Mouse (Mus musculus) heart, postnatal 0 days (tissue): ENCODE data around the gene Trex1. TPM values are rescaled to one million over a fixed set of nuclear protein-coding genes. Genes with fewer than 3 reads are reported as not detected.

Source experiments
- ATAC-seq: fragments of 200-750 bp; cut with Nextera tagmentation; 2 replicates; pipeline ENCODE4 v1.8.0; 2017; ENCODE audit warnings: low read depth, moderate number of reproducible peaks, moderate library complexity; ENCODE audit not compliant: insufficient read depth
- DNase-seq: peaks from one replicate; pipeline ENCODE4 v3.0.0-alpha.2; 2016; ENCODE audit warnings: low spot score
- H3K27ac ChIP-seq: fragments of 300-500 bp; sonication (generic); 2 replicates; pipeline ENCODE4 v1.5.1; 2014; ENCODE audit warnings: low read depth, mild to moderate bottlenecking
- H3K27me3 ChIP-seq: fragments of 300-500 bp; sonication (generic); 2 replicates; pipeline ENCODE4 v1.6.1; 2014; ENCODE audit warnings: low read length, mixed read lengths; ENCODE audit not compliant: control insufficient read depth, insufficient read depth
- H3K36me3 ChIP-seq: fragments of 300-500 bp; sonication (generic); replicated peaks from 2 replicates; pipeline ENCODE4 v1.6.1; 2014; ENCODE audit warnings: low read length, mixed read lengths; ENCODE audit not compliant: control insufficient read depth, insufficient read depth
- H3K4me1 ChIP-seq: fragments of 300-500 bp; sonication (generic); 2 replicates; pipeline ENCODE4 v1.6.1; 2014; ENCODE audit warnings: antibody characterized with exemption; ENCODE audit not compliant: control insufficient read depth, insufficient read depth
- H3K4me2 ChIP-seq: fragments of 300-500 bp; sonication (generic); 2 replicates; pipeline ENCODE4 v1.6.1; 2014; ENCODE audit warnings: low read depth, mild to moderate bottlenecking, low read length, moderate library complexity
- H3K4me3 ChIP-seq: fragments of 300-500 bp; sonication (generic); 2 replicates; pipeline ENCODE4 v1.5.1; 2014; ENCODE audit warnings: low read depth, low read length
- H3K9ac ChIP-seq: fragments of 300-500 bp; sonication (generic); replicated peaks from 2 replicates; pipeline ENCODE4 v1.6.1; 2014; ENCODE audit warnings: low read depth, low read length, mixed read lengths
- H3K9me3 ChIP-seq: fragments of 300-500 bp; sonication (generic); replicated peaks from 2 replicates; pipeline ENCODE4 v1.6.1; 2016; ENCODE audit warnings: low read length; ENCODE audit not compliant: control insufficient read depth
- CTCF ChIP-seq: IDR thresholded peaks from 2 replicates; pipeline ENCODE4 v1.5.1; 2016; ENCODE audit warnings: antibody characterized with exemption, control low read depth, low read depth
- EP300 ChIP-seq: IDR thresholded peaks from 2 replicates; pipeline ENCODE4 v1.6.1; 2016; ENCODE audit warnings: antibody characterized with exemption, low read depth
- WGBS: fragments of 180-500 bp; shearing (Covaris S2); extraction: QIAGEN DNeasy Blood & Tissue Kit; methylation state at CpG from one replicate; pipeline ENCODE4 v1.1.7; 2014; 5-methylcytosine and 5-hydroxymethylcytosine counted together
- polyA plus RNA-seq: library from polyadenylated mRNA; unstranded; fragments of >200 nt; fragmentation: Nextera tagmentation; extraction: Ambion mirVana; gene quantifications from 2 replicates; pipeline ENCODE4 v1.2.1, GENCODE M21; 2015
- total RNA-seq: library from RNA; depleted of rRNA; stranded (reverse); fragments of >200 nt; gene quantifications from 2 replicates; pipeline ENCODE4 v1.2.3, GENCODE M21; 2014; ENCODE audit warnings: low replicate concordance

The Trex1 gene
- total and polyA plus RNA-seq, 2 experiments from 2014 or later: 14.6 to 44.2 TPM

- Histone ChIP-seq H3K27me3 (no peaks in the 10 kb centered on the region), H3K4me1 (peaks cover 7% of the 10 kb centered on the region), H3K4me3 (no peak overlapping the region), H3K36me3 (peaks cover 82% of the 10 kb centered on the region), H3K9ac (no peak overlapping the region), H3K4me2 (no peak overlapping the region), H3K9me3 (no peaks in the 10 kb centered on the region), H3K27ac (no peak overlapping the region)
- ATAC-seq (no peak), DNase-seq (no peak)
- TF ChIP-seq CTCF (0 out of 2 replicates have a peak, but pooled peaks have one; percentile 11), EP300 (no peak)
- WGBS: 95% methylated on average over 3 of the region's 3 CpGs
Observed at GRCm38 (mm10) chr9:109068095-109068735, 8.7 kb upstream of the Trex1 start.

GRCm38 (mm10) chr9:109060898-109061295, 1.4 kb upstream of the Trex1 start:
- Histone ChIP-seq H3K27me3 (no peaks in the 10 kb centered on the region), H3K4me2 (no peak overlapping the region), H3K27ac (no peak overlapping the region), H3K9me3 (no peaks in the 10 kb centered on the region), H3K9ac (no peak overlapping the region), H3K4me1 (0 out of 2 replicates have a peak, but pooled peaks cover 10% of the 10 kb centered on the region), H3K4me3 (no peak overlapping the region), H3K36me3 (peaks cover 67% of the 10 kb centered on the region)
- no peak for DNase-seq
- WGBS: 82% methylated on average over 5 of the region's 5 CpGs
- ATAC-seq: no peak
- TF ChIP-seq CTCF: no peak
- no peak for TF ChIP-seq EP300

- Histone ChIP-seq H3K9me3 (no peaks in the 10 kb centered on the region), H3K4me1 (0 out of 2 replicates have a peak, but pooled peaks cover 11% of the 10 kb centered on the region), H3K27ac (0 out of 2 replicates have a peak overlapping the region, but pooled peaks have one; percentile 84), H3K9ac (no peak overlapping the region), H3K36me3 (peaks cover 61% of the 10 kb centered on the region), H3K27me3 (no peaks in the 10 kb centered on the region), H3K4me2 (no peak overlapping the region), H3K4me3 (no peak overlapping the region)
- TF ChIP-seq EP300 (no peak), CTCF (no peak)
- no peak for DNase-seq
- 85% methylated on average over 16 of the region's 16 CpGs for whole genome bisulfite sequencing
- ATAC-seq: no peak
Observed at GRCm38 (mm10) chr9:109060184-109060897, 807 bp upstream of the Trex1 start.

- H3K4me2 ChIP-seq: peak overlapping the region; percentile 59
- TF ChIP-seq EP300 (no peak), CTCF (no peak)
- DNase-seq (no peak), ATAC-seq (no peak)
- peak overlapping the region; percentile 54 for H3K9ac ChIP-seq
- H3K9me3 ChIP-seq: no peaks in the 10 kb centered on the region
- peak overlapping the region; percentile 39 for H3K4me3 ChIP-seq
- no peaks in the 10 kb centered on the region for H3K27me3 ChIP-seq
- peak overlapping the region; percentile 84 for H3K27ac ChIP-seq
- 0 out of 2 replicates have a peak, but pooled peaks cover 16% of the 10 kb centered on the region for H3K4me1 ChIP-seq
- WGBS: 88% methylated on average over 19 of the region's 19 CpGs
- H3K36me3 ChIP-seq: peaks cover 40% of the 10 kb centered on the region
Observed at GRCm38 (mm10) chr9:109058006-109058765, 1.3 kb downstream of the Trex1 start.

- no peak overlapping the region for H3K4me2 ChIP-seq
- WGBS: 85% methylated on average over 5 of the region's 5 CpGs
- H3K4me3 ChIP-seq: no peak overlapping the region
- no peaks in the 10 kb centered on the region for H3K9me3 ChIP-seq
- DNase-seq: no peak
- TF ChIP-seq CTCF: no peak
- H3K36me3 ChIP-seq: peaks cover 35% of the 10 kb centered on the region
- no peak overlapping the region; the same call in 1 of the 2 replicates for H3K9ac ChIP-seq
- 0 out of 2 replicates have a peak, but pooled peaks cover 16% of the 10 kb centered on the region for H3K4me1 ChIP-seq
- H3K27ac ChIP-seq: no peak overlapping the region
- no peaks in the 10 kb centered on the region for H3K27me3 ChIP-seq
- no peak for ATAC-seq
Observed at GRCm38 (mm10) chr9:109057543-109057942, 2.0 kb downstream of the Trex1 start.
